Mouse (Mus musculus) natural killer cell, adult 2 months (primary cell): ENCODE results near the gene Ugt2a2.
"Not testable (repeated sequence)": the region's sequence is repeated elsewhere in the genome, so short reads cannot be mapped to it uniquely, and the experiment has no call there.

Experiments
- DNase-seq, 2 experiments: peaks; one replicate each; pipeline ENCODE4 v3.0.0; 2022; ENCODE audit warnings: low spot score in 2 of 2

Ugt2a2 gene

DNA sequence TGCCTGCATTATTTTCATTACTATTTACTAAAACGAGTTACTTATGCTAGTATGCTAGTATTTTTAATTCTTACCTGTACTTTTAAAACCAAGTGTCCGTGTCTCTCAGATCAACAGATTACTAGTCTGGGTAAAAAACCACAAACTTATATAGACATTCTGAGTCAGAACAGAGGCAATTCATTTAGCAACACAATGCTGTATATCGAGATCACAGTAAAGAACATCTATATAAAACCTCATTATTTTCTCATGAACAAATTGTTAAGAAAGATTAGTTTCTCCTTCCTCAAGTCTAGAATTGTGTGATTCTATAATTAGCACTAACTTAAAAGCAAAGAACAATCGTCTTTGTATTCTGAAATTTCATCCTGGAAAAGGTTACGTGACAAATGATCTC is at the start of gene Ugt2a2:
Gene Ugt2a2 (minus strand): TSS at position 101 of the 400 bp plus-strand sequence.
- no peak for DNase-seq

GRCm38 (mm10) chr5:87523561-87523960 is 41.5 kb upstream of the Ugt2a2 start:
- DNase-seq: not testable (repeated sequence)

- DNase-seq: no peak
Measured at GRCm38 (mm10) chr5:87505776-87506458, 23.9 kb upstream of the Ugt2a2 start.

GRCm38 (mm10) chr5:87502687-87503086 is 20.6 kb upstream of the Ugt2a2 start:
- DNase-seq: no peak

- DNase-seq: no peak
Measured at GRCm38 (mm10) chr5:87499341-87499740, 17.3 kb upstream of the Ugt2a2 start.

- DNase-seq: no peak
Measured at GRCm38 (mm10) chr5:87498936-87499335, 16.9 kb upstream of the Ugt2a2 start.

DNA sequence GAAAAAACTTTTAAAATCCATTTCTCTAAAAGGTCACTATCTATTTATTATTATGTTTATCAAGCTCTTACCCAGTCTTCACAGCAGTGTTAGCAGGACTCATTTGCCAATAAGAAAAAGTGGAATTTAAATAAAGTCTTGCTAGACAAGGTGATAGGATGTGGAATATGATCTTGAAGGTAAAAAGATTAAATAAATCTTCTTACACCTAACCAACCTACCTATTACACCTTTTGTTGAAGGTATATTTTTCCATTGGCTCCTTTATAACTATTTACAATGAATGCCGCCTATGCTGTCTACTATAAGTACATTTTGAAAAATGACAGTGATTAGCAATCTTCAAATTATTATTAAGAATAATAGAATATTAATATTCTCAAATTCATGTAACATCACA is 8.7 kb upstream of the Ugt2a2 start, which contains the start of gene Ugt2a1:
Gene Ugt2a1 (minus strand): TSS at position 101 of the 400 bp plus-strand sequence.
- no peak for DNase-seq

DNA sequence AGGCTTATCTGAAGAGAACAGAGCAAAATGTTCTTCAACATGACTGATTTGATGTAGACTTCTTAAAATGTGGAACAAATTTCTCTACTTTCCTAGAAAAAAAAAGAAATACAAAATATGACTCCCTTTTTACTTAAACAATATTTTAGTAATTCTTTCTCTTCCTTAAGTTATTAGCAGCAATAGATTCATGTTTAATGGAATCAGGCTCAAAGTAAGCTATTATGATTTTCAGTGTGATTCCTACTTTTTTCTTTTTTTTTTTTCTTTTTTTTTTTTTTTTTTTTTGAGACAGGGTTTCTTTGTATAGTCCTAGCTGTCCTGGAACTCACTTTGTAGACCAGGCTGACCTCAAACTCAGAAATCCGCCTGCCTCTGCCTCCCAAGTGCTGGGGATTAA is 4.6 kb upstream of the Ugt2a2 start, which contains the start of gene Gm43638:
Gene Gm43638 (minus strand): TSS at position 101 of the 400 bp plus-strand sequence.
- not testable (repeated sequence) for DNase-seq

GRCm38 (mm10) chr5:87458810-87459209 is 23.2 kb downstream of the Ugt2a2 start:
- no peak for DNase-seq

DNA sequence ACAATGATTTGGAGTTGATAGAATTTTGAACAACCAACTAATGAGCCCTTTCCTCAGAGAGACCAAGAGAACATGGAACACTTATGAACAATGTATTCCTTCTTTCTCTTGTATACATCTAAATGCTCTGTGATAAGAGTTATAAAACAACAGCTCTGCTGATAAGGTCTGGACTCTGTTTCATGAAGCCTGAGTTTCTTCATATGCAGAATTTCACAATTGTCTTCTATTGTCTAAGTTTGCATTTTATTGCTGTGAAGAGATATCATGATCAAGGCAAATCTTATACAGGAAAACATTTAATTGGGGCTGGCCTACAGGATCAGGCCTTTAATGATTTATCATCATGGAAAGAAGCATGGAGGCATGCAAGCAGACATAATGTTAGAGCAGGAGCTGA is 24.4 kb downstream of the Ugt2a2 start:
- DNase-seq: no peak

DNA sequence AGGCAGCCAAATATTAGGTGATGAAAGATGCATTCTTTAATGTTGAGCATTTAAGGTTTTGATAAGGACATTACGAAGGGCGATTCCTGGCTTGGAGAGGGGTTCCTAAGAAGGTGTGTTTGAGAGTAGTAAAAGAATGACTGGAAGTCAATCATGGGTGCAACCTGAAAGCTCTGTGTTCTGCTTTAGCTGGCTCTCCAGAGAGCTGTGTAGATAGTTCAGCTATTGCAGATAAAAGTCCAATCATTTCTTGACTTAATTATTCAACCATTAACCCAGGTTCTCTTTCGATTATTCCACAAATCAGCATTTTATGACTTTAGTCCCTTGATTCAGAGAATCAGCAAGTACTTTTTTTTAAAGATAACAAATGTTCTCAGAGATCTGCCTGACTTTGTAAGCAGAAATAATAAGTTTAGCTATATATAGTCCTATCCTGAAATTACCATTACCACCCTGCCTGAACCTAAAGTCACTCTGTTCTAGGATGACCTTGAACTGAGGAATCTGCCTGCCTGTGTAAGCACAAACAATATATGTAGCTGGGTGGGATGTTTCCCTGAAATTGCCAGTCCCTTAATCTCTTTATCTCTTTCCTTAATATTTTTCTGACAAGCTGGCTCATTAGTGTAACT is 25.7 kb downstream of the Ugt2a2 start:
- no peak for DNase-seq

DNA sequence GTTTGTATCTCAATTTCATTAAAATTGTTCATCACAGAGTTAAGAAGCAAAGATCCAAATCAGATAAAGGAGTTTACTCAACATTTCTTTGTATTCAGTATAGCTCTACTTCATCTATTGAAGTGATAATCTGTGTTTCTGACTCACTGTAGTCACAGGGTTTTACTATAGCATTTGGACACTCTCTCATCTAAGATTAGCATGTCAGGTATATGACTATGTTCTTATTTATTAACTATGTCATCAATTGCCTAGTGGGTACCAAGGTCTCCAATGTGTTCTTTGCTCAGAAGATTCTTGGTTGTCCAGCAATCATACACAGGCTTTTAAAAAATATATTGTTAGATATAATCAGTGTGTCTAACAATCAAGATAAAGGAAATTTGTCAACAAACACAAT is 26.5 kb downstream of the Ugt2a2 start:
- no peak for DNase-seq

DNA sequence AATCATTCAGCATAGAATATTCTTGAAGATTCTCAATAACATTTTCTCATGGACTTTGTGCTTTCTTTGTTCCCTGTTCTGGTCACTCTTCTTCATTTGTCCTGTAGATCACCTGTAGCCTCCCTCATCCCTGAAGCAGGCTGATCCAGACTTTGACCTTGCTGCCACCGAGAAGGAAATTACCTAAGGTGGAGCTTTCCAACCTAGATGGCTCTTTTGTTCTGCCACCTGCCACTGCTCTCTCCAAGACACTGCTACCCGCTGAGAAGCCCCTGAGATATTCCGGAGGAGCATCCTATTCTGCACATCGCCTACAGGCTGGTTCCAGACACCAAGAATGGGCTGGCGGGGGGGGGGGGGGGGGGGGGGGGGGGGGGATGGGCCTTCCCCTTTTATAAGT is 29.5 kb downstream of the Ugt2a2 start:
- DNase-seq: not testable (repeated sequence)

DNA sequence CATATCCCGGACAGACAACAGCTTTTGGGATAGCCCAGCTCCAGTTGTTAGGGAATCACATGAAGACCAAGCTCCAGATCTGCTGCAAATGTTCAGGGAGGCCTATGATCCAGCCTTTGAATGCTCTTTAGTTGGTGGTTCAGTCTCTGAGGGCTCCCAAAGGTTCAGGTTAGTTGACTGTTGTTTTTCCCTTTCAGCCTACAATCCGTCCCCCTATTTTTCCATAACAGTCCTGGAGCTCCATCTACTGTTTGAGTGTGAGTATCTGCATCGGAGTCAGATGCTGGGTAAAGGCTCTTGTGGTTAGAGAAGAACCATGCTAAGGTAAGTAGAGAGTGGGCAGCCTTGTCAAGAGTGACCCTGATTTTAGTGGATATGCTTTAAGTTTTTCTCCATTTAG is 45.8 kb downstream of the Ugt2a2 start:
- no peak for DNase-seq

GRCm38 (mm10) chr5:87425676-87426075 is 56.4 kb downstream of the Ugt2a2 start:
- DNase-seq: no peak

DNA sequence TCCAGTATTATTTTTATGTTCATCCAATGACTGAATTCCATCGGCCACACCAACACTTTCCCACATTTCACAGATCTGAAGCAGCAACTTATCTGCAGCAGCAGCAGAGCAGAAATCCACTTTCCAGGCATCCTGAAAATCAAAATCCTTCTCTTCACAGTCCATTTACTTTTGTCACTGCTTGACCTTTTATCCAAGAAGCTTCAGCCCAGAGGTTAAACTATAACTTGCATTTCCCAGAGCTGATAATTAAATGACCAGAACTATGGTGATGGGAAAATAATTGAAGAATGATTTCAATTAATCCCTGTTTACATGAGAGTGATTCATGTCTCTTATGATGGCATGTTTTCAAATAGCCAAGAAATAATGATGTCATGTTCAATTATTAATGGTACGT is 58.0 kb downstream of the Ugt2a2 start, which contains the start of gene Ugt2b38:
Gene Ugt2b38 (minus strand): TSS at position 163 of the 400 bp plus-strand sequence.
- DNase-seq: not testable (repeated sequence)
